Mouse (Mus musculus): Measurements from ENCODE around the gene Usp3. TPM values are rescaled to one million over a fixed set of nuclear protein-coding genes. Genes with fewer than 3 reads are reported as not detected.
A peak's percentile ranks its signal among the peaks of the same experiment; 100 is the strongest.

Usp3 gene
- total RNA-seq, 2 experiments from 2014 or later = 20.2 to 27.1 TPM

DNA sequence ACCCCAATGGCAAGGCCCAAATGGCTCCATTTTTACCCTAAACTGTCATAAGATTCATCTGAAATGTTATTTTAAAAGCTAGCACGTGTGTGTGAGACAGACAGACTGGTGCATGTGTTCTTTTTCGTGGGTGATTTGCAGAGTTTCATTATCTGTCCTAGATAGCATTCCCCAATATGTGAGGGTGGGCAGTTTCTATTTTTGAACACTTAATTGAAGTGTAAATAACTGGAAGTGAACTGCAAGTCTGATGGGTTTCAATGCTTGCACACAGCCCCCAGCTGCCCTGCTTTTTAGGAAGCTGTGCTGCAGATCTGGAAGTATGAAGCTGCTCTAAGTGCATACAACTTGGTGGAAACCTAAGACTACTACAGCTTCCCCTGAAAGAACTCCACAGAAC is 77.8 kb downstream of the Usp3 start:
- no peak for DNase-seq (ENCODE audit: low spot score in 2 of 2)
- intact Hi-C loops (cut with DNase I) = loop anchor here (10.0 kb wide), 1 partner anchor 310 kb away; no protein-coding TSS in a partner anchor

- intact Hi-C loops (cut with DNase I) = loop anchor here (5.0 to 10.0 kb wide), 4 partner anchors 78 to 310 kb away; partner anchors contain the start of gene Usp3
- DNase-seq (ENCODE audit: low spot score in 2 of 2) = peak; percentile 67 to 75
Observed at GRCm38 (mm10) chr9:66514256-66514770, 78.6 kb downstream of the Usp3 start, which contains the start of gene Fbxl22. Fbxl22 (minus strand) TSS chr9:66514593.

DNA sequence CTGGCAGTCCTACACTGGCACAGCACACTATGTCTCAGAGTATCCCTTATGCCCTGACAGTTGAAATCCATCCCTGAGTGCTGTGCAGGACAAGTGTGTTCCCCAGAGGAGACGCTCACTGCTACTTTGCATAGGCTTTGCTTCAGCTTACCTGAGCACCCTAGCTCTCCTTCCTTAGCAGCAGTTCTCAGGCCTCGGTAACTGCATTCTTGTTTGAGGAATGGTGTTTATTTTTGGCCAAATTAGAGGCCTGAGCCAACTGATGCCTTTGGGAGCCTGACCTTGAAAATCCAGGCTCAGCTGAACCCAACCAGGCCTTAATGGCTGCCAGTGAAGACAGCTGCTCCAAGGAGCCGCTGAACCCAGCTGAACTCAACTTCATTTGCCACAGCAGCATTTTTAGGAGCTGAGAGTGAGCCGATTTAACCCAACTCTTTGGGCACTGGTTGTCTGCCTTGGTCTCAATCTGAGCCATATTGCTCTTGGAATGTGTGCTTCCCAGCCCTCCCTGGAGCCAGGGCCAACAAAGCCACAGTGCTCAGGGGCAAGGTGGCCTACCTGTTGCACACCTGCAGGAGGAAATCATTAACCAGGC is 79.2 kb downstream of the Usp3 start:
- intact Hi-C loops (cut with DNase I) = loop anchor here (5.0 to 10.0 kb wide), 4 partner anchors 79 to 311 kb away; partner anchors contain the start of gene Usp3
- DNase-seq (ENCODE audit: low spot score in 2 of 2) = no peak

GRCm38 (mm10) chr9:66513150-66513549 is 79.8 kb downstream of the Usp3 start:
- DNase-seq (ENCODE audit: low spot score in 2 of 2) = peak; percentile 51 to 72
- intact Hi-C loops (cut with DNase I) = loop anchor here (5.0 to 10.0 kb wide), 4 partner anchors 79 to 312 kb away; partner anchors contain the start of gene Usp3

DNA sequence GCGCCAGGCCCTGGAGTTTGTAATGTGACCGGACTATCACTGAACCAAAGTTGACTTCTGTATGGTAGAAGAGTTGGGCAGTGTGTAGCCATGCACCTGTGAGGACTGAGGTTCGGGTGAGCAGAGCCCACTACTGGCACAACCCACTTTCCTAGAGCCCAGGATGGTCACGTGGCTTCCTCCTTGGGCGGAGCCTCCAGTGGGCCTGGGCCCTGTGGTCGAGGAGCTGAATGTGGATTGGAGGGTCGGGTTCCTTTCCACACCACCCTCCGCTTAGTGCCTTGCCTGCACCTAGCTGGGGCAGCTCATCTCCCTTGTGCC is 80.6 kb downstream of the Usp3 start:
- peak; percentile 81 to 93 for DNase-seq (ENCODE audit: low spot score in 2 of 2)
- intact Hi-C loops (cut with DNase I) = loop anchor here (5.0 to 10.0 kb wide), 4 partner anchors 80 to 312 kb away; partner anchors contain the start of gene Usp3

- intact Hi-C loops (cut with DNase I) = loop anchor here (5.0 to 10.0 kb wide), 4 partner anchors 81 to 313 kb away; partner anchors contain the start of gene Usp3
- peak; percentile 97 to 98 for DNase-seq (ENCODE audit: low spot score in 2 of 2)
Observed at GRCm38 (mm10) chr9:66511580-66512350, 81.2 kb downstream of the Usp3 start.

DNA sequence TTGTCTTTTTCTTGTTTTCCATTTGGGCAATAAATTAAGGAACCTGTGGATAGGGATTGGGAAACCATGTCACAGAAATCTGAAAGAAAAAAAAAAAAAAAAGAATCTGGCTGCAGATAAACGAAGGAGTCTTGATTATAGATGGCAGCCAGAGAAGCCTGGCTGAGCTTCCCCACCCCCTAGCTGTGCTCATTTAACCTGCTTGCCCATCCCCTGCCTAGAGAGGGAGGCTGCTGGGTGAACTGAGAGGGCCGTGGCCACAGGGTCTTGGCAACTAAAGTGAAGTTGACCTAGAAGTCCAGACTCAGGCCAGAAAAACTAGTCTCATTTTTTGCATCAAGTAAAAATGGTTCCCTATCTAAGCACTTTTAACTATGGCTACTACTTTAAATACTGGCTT is 82.0 kb downstream of the Usp3 start:
- intact Hi-C loops (cut with DNase I) = loop anchor here (5.0 to 10.0 kb wide), 4 partner anchors 81 to 314 kb away; partner anchors contain the start of gene Usp3

GRCm38 (mm10) chr9:66510351-66510841 is 82.5 kb downstream of the Usp3 start:
- no peak for DNase-seq (ENCODE audit: low spot score in 2 of 2)

More for the DNA sequence above, 82.0 kb downstream of the Usp3 start:
- DNase-seq (ENCODE audit: low spot score in 2 of 2) = peak in 1 of 2 experiments; percentile 40

GRCm38 (mm10) chr9:66508890-66509399 is 84.0 kb downstream of the Usp3 start:
- DNase-seq (ENCODE audit: low spot score in 2 of 2) = no peak
- intact Hi-C loops (cut with DNase I) = loop anchor here (10.0 kb wide), 1 partner anchor 466 kb away; the partner anchor contains the start of gene Lactb

More at GRCm38 (mm10) chr9:66510351-66510841, 82.5 kb downstream of the Usp3 start:
- intact Hi-C loops (cut with DNase I) = loop anchor here (5.0 to 10.0 kb wide), 4 partner anchors 82 to 314 kb away; partner anchors contain the start of gene Usp3

- DNase-seq (ENCODE audit: low spot score in 2 of 2) = no peak
- intact Hi-C loops (cut with DNase I) = loop anchor here (10.0 kb wide), 1 partner anchor 467 kb away; the partner anchor contains the start of gene Lactb
Observed at GRCm38 (mm10) chr9:66507684-66508083, 85.3 kb downstream of the Usp3 start.

DNA sequence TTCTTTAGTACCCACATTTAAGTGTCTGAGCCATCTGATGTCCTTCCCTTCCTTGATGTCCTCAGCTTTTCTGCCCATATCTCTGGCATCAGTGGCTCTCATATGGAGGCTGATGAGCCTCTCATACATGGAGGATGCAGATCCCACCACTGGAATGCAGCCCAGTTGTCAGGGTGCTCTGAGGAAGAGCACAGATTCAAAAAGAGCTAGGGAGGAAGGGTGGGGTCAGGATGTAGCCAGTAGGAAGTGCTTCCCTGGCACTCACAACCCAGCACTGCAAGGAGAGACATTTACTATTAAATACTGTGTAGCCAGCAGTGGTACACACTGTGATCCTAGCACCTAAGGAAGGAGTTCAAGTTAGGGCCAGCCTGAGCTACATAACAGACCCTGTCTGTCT is 86.5 kb downstream of the Usp3 start:
- intact Hi-C loops (cut with DNase I) = loop anchor here (10.0 kb wide), 1 partner anchor 468 kb away; the partner anchor contains the start of gene Lactb
- no peak for DNase-seq (ENCODE audit: low spot score in 2 of 2)

- no peak for DNase-seq (ENCODE audit: low spot score in 2 of 2)
- intact Hi-C loops (cut with DNase I) = loop anchor here (10.0 kb wide), 1 partner anchor 469 kb away; the partner anchor contains the start of gene Lactb
Observed at GRCm38 (mm10) chr9:66506011-66506410, 86.9 kb downstream of the Usp3 start.

DNA sequence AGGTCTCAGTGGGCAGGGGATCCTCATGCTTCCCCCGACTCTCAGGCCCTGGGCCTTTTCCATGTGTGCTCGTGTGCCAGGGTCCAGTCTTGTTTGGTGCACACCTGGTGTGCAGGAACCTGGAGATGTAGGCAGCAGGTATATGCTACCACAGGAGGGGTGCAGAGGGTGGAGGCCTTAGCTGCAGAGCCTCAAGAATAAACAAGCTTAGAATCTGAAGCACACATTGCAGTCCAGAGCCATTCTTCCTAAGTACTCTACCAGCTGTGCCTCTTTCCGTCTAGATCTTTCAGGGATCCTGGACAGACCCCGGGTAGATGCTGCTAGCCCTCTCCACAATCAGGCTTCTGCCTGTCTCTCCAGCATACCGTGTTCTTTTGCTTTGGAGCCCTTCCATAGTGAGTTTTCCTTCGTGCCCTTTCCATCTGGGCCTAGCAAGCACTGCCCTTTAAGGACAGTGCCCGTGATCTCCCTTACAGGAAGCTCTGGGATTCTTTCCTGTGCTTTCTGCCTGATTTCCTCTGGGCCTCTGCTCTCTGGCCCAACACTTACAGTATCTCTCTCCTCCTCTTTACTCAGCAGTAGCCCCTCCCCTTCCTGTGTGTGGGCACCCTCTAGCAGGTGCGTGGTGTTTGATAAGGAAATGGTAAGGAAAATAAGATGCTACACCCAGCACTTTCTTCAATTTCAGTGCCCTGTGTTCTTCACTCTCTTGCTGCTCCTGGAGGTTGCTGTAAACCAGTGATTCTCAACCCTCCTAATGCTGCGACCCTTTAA is 87.6 kb downstream of the Usp3 start:
- intact Hi-C loops (cut with DNase I) = loop anchor here (10.0 kb wide), 1 partner anchor 469 kb away; the partner anchor contains the start of gene Lactb
- no peak for DNase-seq (ENCODE audit: low spot score in 2 of 2)

- intact Hi-C loops (cut with DNase I) = loop anchor here (10.0 kb wide), 1 partner anchor 470 kb away; the partner anchor contains the start of gene Lactb
- peak; percentile 56 to 85 for DNase-seq (ENCODE audit: low spot score in 2 of 2)
Observed at GRCm38 (mm10) chr9:66504518-66504917, 88.4 kb downstream of the Usp3 start.

DNA sequence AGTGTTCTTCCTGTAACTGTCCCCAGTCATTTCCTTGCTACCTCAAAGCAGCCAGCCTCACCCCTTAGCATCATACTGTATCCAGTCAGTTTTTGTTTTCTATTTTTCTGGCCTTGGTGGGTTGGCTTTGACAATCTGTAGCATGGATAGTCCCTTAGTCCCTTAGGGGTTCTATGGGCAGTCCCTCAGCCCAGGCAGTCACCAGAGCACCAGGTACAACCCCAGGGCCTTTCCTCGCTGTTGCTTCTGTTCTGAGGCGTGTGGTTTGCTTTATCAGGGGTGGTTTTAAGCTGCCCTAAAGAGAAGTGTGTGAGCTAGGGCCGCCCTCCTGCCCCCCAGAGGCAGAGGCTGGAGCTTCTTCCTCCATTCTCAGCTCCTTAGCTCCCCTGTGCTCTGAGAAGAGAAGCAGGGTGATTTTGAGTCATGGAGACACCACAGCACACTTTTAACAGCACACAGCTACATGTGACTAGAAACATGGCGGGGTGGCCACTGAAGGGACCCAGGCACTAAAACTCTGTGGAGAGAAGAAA is 89.0 kb downstream of the Usp3 start:
- intact Hi-C loops (cut with DNase I) = loop anchor here (10.0 kb wide), 1 partner anchor 471 kb away; the partner anchor contains the start of gene Lactb
- DNase-seq (ENCODE audit: low spot score in 2 of 2) = no peak

DNA sequence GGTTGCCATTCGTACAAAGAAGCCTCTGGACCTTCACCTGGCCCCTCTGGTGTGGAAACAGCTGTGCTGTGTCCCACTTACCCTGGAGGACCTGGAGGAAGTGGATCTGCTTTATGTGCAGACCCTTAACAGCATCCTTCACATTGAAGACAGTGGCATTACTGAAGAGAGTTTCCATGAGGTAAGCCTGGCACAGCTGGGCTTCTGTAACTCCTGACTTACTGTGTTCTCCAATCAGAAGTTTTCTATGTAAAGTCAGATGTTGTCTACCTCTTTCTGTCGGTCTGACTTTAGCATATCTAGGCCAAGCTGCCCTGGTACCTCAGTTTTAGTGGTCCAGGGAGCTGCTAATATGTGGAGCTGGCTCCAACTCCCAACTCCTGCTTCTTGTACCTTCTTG is 91.7 kb downstream of the Usp3 start:
- intact Hi-C loops (cut with DNase I) = loop anchor here (10.0 kb wide), 1 partner anchor 474 kb away; the partner anchor contains the start of gene Lactb

DNA sequence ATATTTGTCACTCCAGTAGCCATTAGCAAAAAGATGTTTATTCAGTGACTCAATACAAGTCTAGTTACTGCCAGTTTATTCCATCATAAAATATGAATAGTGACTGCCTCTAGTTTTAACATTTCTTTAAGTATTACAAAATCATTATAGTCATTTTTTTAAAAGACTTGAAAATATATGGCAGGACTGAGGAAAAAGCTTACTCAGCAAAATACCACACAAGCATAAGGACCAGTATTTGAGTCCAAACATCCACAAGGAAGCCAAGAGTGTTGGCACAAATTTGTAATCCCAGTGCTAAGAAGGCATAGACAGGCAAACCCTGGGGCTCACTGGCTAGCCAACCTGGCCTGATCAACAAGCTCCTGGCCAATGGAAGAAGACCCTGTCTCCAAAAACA is 99.0 kb downstream of the Usp3 start:
- DNase-seq (ENCODE audit: low spot score in 2 of 2) = no peak
- intact Hi-C loops (cut with DNase I) = no loop called here

More for the DNA sequence above, 91.7 kb downstream of the Usp3 start:
- DNase-seq (ENCODE audit: low spot score in 2 of 2) = no peak

GRCm38 (mm10) chr9:66492361-66492760 is 100.6 kb downstream of the Usp3 start:
- DNase-seq (ENCODE audit: low spot score in 2 of 2) = no peak
- intact Hi-C loops (cut with DNase I) = no loop called here
